Mouse (Mus musculus) neural tube, embryonic 13.5 days (tissue): Measurements from ENCODE around the gene Zp2. TPM values are rescaled to one million over a fixed set of nuclear protein-coding genes. Genes with fewer than 3 reads are reported as not detected.

Experiments used
- ATAC-seq: fragments of 200-750 bp; cut with Nextera tagmentation; 2 replicates; pipeline ENCODE4 v1.8.0; 2017; ENCODE audit warnings: low read depth, mild to moderate bottlenecking, moderate TSS enrichment, moderate library complexity
- H3K27ac ChIP-seq: fragments of 300-500 bp; sonication (generic); replicated peaks from 2 replicates; pipeline ENCODE4 v1.5.1; 2015; ENCODE audit warnings: moderate library complexity, mild to moderate bottlenecking, inconsistent platforms
- H3K27me3 ChIP-seq: fragments of 300-500 bp; sonication (generic); 2 replicates; pipeline ENCODE4 v1.6.1; 2015; ENCODE audit warnings: mild to moderate bottlenecking, inconsistent platforms
- H3K36me3 ChIP-seq: fragments of 300-500 bp; sonication (generic); 2 replicates; pipeline ENCODE4 v1.6.1; 2015; ENCODE audit warnings: mild to moderate bottlenecking, inconsistent platforms
- H3K4me1 ChIP-seq: fragments of 300-500 bp; sonication (generic); replicated peaks from 2 replicates; pipeline ENCODE4 v1.6.1; 2015; ENCODE audit warnings: inconsistent platforms
- H3K4me2 ChIP-seq: fragments of 300-500 bp; sonication (generic); 2 replicates; pipeline ENCODE4 v1.6.1; 2015; ENCODE audit warnings: inconsistent platforms, mild to moderate bottlenecking, moderate library complexity
- H3K4me3 ChIP-seq: fragments of 300-500 bp; sonication (generic); 2 replicates; pipeline ENCODE4 v1.5.1; 2015; ENCODE audit warnings: mild to moderate bottlenecking, inconsistent platforms
- H3K9ac ChIP-seq: fragments of 300-500 bp; sonication (generic); 2 replicates; pipeline ENCODE4 v1.6.1; 2015; ENCODE audit warnings: moderate library complexity, mild to moderate bottlenecking, inconsistent platforms
- H3K9me3 ChIP-seq: fragments of 300-500 bp; sonication (generic); 2 replicates; pipeline ENCODE4 v1.6.1; 2016; ENCODE audit warnings: inconsistent platforms
- WGBS: fragments of 180-500 bp; shearing (Covaris S2); methylation state at CpG from one replicate; pipeline ENCODE4 v1.1.7; 2015; 5-methylcytosine and 5-hydroxymethylcytosine counted together
- polyA plus RNA-seq: library from polyadenylated mRNA; unstranded; fragments of >200 nt; fragmentation: Nextera tagmentation; extraction: Ambion mirVana; gene quantifications from 2 replicates; pipeline ENCODE4 v1.2.1, GENCODE M21; 2015

The Zp2 gene
- polyA plus RNA-seq, result not detected in 2 replicates

- no peak for ATAC-seq
- H3K9ac ChIP-seq, result no peak within 1 kb of the TSS
- no peak within 1 kb of the TSS for H3K27ac ChIP-seq
- H3K4me1 ChIP-seq, result no peaks in the 10 kb centered on the region; the same call in 1 of the 2 replicates
- WGBS, result 83% methylated on average over 9 of the region's 9 CpGs
- H3K27me3 ChIP-seq, result no peaks in the 10 kb centered on the region
- no peaks in the 10 kb centered on the region for H3K9me3 ChIP-seq
- no peaks in the 10 kb centered on the region for H3K36me3 ChIP-seq
- no peak within 1 kb of the TSS for H3K4me3 ChIP-seq
- no peak within 1 kb of the TSS for H3K4me2 ChIP-seq
Measured at GRCm38 (mm10) chr7:120145191-120145590, at the start of gene Zp2. TSS of gene Zp2 (minus strand) at chr7:120145291.

DNA sequence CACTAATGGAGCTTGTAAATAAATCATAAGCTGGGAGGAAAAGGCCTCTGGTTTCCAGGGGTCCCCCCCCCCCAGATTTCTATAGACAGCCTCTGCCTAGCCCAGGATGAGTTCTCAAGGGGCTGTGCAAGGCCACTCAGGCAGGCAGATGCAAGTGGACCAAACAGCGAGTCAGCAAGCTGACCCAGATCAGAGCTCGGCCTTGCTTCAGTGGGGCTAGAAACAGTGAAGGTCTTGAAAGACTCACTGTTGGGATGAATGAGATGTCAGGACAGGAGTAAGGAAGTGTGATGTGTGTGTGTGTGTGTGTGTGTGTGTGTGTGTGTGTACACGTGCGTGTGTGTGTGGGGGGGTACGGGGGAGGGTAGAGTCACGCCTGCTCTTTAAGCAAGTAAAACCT is 47.7 kb upstream of the Zp2 start:
- H3K4me1 ChIP-seq, result 0 out of 2 replicates have a peak, but pooled peaks cover 4% of the 10 kb centered on the region
- no peak overlapping the region for H3K4me2 ChIP-seq
- H3K9ac ChIP-seq, result no peak overlapping the region
- H3K27me3 ChIP-seq, result no peaks in the 10 kb centered on the region
- H3K4me3 ChIP-seq, result no peak overlapping the region
- no peak for ATAC-seq
- no peaks in the 10 kb centered on the region for H3K9me3 ChIP-seq
- no peak overlapping the region for H3K27ac ChIP-seq
- no peaks in the 10 kb centered on the region for H3K36me3 ChIP-seq
- WGBS, result 86% methylated on average over 6 of the region's 6 CpGs

DNA sequence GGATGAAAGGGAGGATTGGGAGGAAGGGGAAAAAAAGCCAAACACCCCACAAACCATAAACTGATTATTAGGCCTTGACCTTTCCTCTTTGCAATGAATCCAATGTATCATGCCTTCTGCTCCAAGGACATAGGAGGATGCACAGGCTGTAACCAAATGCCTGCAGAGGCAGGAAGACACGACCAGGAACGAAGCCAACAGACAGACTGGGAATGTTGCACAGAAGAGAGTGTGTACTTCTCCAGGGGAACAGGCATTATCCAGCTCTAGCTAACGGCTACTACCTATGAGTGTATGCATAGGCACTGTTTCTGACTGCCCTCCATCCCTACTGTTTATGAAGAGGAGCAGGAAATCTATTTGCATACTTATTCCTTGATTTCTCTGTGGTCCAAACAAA is 47.1 kb upstream of the Zp2 start:
- no peaks in the 10 kb centered on the region for H3K27me3 ChIP-seq
- H3K27ac ChIP-seq, result no peak overlapping the region
- H3K36me3 ChIP-seq, result no peaks in the 10 kb centered on the region
- no peak overlapping the region for H3K4me3 ChIP-seq
- H3K9me3 ChIP-seq, result no peaks in the 10 kb centered on the region
- H3K4me1 ChIP-seq, result 0 out of 2 replicates have a peak, but pooled peaks cover 4% of the 10 kb centered on the region
- H3K9ac ChIP-seq, result no peak overlapping the region
- H3K4me2 ChIP-seq, result no peak overlapping the region
- no peak for ATAC-seq
- 78% methylated on average over 3 of the region's 3 CpGs for WGBS

GRCm38 (mm10) chr7:120190150-120190665 is 45.1 kb upstream of the Zp2 start:
- Histone ChIP-seq H3K4me2 (no peak overlapping the region), H3K36me3 (no peaks in the 10 kb centered on the region), H3K27ac (no peak overlapping the region), H3K9ac (no peak overlapping the region), H3K4me3 (no peak overlapping the region), H3K27me3 (no peaks in the 10 kb centered on the region), H3K9me3 (no peaks in the 10 kb centered on the region), H3K4me1 (0 out of 2 replicates have a peak, but pooled peaks cover 4% of the 10 kb centered on the region)
- ATAC-seq, result no peak
- WGBS, result 76% methylated on average over 8 of the region's 8 CpGs

GRCm38 (mm10) chr7:120189369-120190149 is 44.5 kb upstream of the Zp2 start:
- 0 out of 2 replicates have a peak, but pooled peaks cover 4% of the 10 kb centered on the region for H3K4me1 ChIP-seq
- no peak overlapping the region for H3K4me3 ChIP-seq
- WGBS, result 73% methylated on average over 8 of the region's 8 CpGs
- H3K9me3 ChIP-seq, result no peaks in the 10 kb centered on the region
- H3K9ac ChIP-seq, result no peak overlapping the region
- no peak overlapping the region for H3K4me2 ChIP-seq
- ATAC-seq, result no peak
- H3K36me3 ChIP-seq, result no peaks in the 10 kb centered on the region
- H3K27ac ChIP-seq, result no peak overlapping the region
- H3K27me3 ChIP-seq, result no peaks in the 10 kb centered on the region

- H3K27ac ChIP-seq, result no peak overlapping the region
- 90% methylated on average over 5 of the region's 5 CpGs for WGBS
- no peaks in the 10 kb centered on the region for H3K27me3 ChIP-seq
- H3K4me1 ChIP-seq, result 0 out of 2 replicates have a peak, but pooled peaks cover 4% of the 10 kb centered on the region
- no peak for ATAC-seq
- no peaks in the 10 kb centered on the region for H3K36me3 ChIP-seq
- no peaks in the 10 kb centered on the region for H3K9me3 ChIP-seq
- no peak overlapping the region for H3K9ac ChIP-seq
- no peak overlapping the region for H3K4me3 ChIP-seq
- no peak overlapping the region for H3K4me2 ChIP-seq
Measured at GRCm38 (mm10) chr7:120188946-120189345, 43.9 kb upstream of the Zp2 start.

- Histone ChIP-seq H3K27me3 (no peaks in the 10 kb centered on the region), H3K27ac (no peak overlapping the region), H3K4me3 (no peak overlapping the region), H3K9me3 (no peaks in the 10 kb centered on the region), H3K36me3 (no peaks in the 10 kb centered on the region), H3K4me1 (no peaks in the 10 kb centered on the region), H3K4me2 (no peak overlapping the region), H3K9ac (no peak overlapping the region)
- no peak for ATAC-seq
Measured at GRCm38 (mm10) chr7:120182891-120183290, 37.8 kb upstream of the Zp2 start.

- no peaks in the 10 kb centered on the region for H3K9me3 ChIP-seq
- no peak overlapping the region for H3K4me3 ChIP-seq
- no peaks in the 10 kb centered on the region for H3K36me3 ChIP-seq
- ATAC-seq, result no peak
- no peak overlapping the region for H3K9ac ChIP-seq
- 91% methylated on average over 4 of the region's 4 CpGs for WGBS
- H3K27ac ChIP-seq, result no peak overlapping the region
- H3K4me2 ChIP-seq, result no peak overlapping the region
- H3K4me1 ChIP-seq, result no peaks in the 10 kb centered on the region
- H3K27me3 ChIP-seq, result no peaks in the 10 kb centered on the region
Measured at GRCm38 (mm10) chr7:120181401-120182230, 36.5 kb upstream of the Zp2 start.

GRCm38 (mm10) chr7:120180547-120180946 is 35.5 kb upstream of the Zp2 start:
- no peaks in the 10 kb centered on the region for H3K4me1 ChIP-seq
- H3K4me3 ChIP-seq, result no peak overlapping the region
- no peak overlapping the region for H3K4me2 ChIP-seq
- no peak overlapping the region for H3K27ac ChIP-seq
- no peaks in the 10 kb centered on the region for H3K27me3 ChIP-seq
- ATAC-seq, result no peak
- H3K9me3 ChIP-seq, result no peaks in the 10 kb centered on the region
- 89% methylated on average over 5 of the region's 5 CpGs for WGBS
- no peak overlapping the region for H3K9ac ChIP-seq
- no peaks in the 10 kb centered on the region for H3K36me3 ChIP-seq

DNA sequence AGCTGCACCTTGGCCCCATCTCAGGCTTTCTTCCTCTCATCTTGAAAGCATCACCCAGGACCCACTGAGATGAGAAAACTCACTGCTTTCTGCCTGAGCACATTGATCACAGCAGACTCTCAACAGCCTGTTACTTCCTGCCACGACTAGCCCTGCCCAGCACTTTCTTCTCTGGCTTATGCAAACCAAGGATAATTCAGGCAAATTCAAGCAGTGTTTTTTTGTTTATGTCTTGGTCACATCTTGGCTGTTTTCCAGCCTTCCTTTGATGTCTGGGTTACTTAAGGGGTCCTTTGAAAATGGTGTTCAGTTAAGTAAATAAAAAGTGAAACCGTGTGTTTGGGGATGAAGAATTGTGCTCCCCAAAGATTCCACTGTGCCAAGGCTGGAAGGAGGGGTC is 33.8 kb upstream of the Zp2 start:
- Histone ChIP-seq H3K4me3 (no peak overlapping the region), H3K9me3 (no peaks in the 10 kb centered on the region), H3K36me3 (no peaks in the 10 kb centered on the region), H3K27me3 (no peaks in the 10 kb centered on the region), H3K4me2 (no peak overlapping the region), H3K4me1 (no peaks in the 10 kb centered on the region), H3K27ac (no peak overlapping the region), H3K9ac (no peak overlapping the region)
- WGBS, result 30% methylated on average over 2 of the region's 2 CpGs
- ATAC-seq, result no peak

DNA sequence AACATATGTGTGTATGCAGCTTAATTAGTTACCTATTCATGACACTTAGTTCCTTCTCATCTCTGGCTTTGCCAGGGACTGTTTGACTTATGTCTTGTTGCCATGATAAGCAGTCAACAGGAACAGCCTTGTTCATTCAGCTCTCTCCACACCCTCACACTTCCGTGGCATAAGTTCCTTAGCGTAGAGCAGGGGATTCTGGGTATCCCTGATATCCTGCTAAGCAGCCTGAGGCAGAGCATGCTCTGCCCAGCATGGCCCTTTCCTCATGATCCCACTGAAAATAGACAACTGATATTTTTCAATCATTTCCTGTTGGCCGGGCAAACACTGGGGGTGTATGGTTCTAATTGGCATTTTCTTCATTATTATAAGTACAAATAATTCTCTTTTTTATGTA is 32.5 kb upstream of the Zp2 start:
- Histone ChIP-seq H3K9me3 (no peaks in the 10 kb centered on the region), H3K9ac (no peak overlapping the region), H3K4me3 (no peak overlapping the region), H3K4me1 (no peaks in the 10 kb centered on the region), H3K4me2 (no peak overlapping the region), H3K36me3 (no peaks in the 10 kb centered on the region), H3K27me3 (no peaks in the 10 kb centered on the region), H3K27ac (no peak overlapping the region)
- ATAC-seq, result no peak
- WGBS, result 86% methylated on average over 3 of the region's 3 CpGs
